Mouse (Mus musculus): ENCODE data around the gene Smarcal1. TPM values are rescaled to one million over a fixed set of nuclear protein-coding genes. Genes with fewer than 3 reads are reported as not detected.

The Smarcal1 gene
- polyA plus RNA-seq, 1 experiment = 19.1 TPM

DNA sequence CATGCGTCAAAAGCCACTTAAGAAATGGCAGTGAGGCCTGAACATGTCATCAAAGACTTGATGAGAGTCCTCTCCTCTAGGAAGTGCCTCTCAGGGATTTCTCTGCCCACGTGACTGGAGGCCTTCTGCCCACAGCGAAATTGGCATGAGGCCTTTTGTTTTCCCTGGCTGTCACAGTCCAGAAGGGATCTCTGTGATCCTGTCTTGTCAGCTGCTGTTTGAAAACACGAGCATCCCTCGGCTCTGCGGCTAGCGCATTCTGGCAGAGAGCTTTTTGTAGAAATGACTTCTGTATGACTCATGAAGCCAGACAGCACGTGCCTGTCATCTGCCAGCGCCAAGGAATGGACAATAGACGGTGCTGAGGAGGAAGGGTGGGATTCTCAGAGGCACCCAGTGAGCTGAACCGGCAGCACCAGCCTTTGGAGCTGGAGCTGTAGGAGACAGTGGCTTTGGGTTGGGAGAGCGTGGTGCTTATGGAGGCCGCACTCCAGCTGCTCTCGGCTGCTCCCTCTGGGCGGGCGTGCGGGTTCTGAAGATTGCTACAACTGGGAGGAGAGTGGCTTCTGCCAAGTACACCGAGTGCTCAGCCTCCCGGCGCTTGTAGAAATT is 10.4 kb downstream of the Smarcal1 start:
- Histone ChIP-seq H3K27me3 (ENCODE audit: control insufficient read depth, insufficient read depth, insufficient read length) (no peaks in the 10 kb centered on the region), H3K79me2 (ENCODE audit: control insufficient read depth, insufficient read depth) (no peaks in the 10 kb centered on the region), H3K4me3 (no peak overlapping the region), H3K36me3 (ENCODE audit: control insufficient read depth, insufficient read depth) (peaks cover 9% of the 10 kb centered on the region), H3ac (ENCODE audit: control insufficient read depth, insufficient read length) (no peak overlapping the region), H3K4me2 (ENCODE audit: low read depth) (peak overlapping the region; percentile 69)
- no peak for TF ChIP-seq POLR2A (IDR thresholded peaks at IDR 0.05; ENCODE audit: insufficient read length, low read depth)
- TF ChIP-seq USF1 (IDR thresholded peaks at IDR 0.05; ENCODE audit: low read depth) = peak; percentile 96
- no peak for TF ChIP-seq REST (IDR thresholded peaks at IDR 0.05; ENCODE audit: insufficient read depth, insufficient read length)
- TF ChIP-seq MYOG (IDR thresholded peaks at IDR 0.05; ENCODE audit: control insufficient read depth in 1 of 3, insufficient read depth in 1 of 3, insufficient read length in 2 of 3, low read depth in 2 of 3) = peak in 2 of 3 experiments; percentile 73 to 79
- TF ChIP-seq MYOD1 (IDR thresholded peaks at IDR 0.05; ENCODE audit: control insufficient read depth in 1 of 3, insufficient read length in 2 of 3, low read depth in 2 of 3) = peak; percentile 75 to 79 (median 76)
- peak; percentile 3 for TF ChIP-seq TCF3 (IDR thresholded peaks at IDR 0.05; ENCODE audit: insufficient read length, low read depth)
- TF ChIP-seq MAX (IDR thresholded peaks at IDR 0.05; ENCODE audit: low read depth) = peak; percentile 36
- TF ChIP-seq TCF12 (IDR thresholded peaks at IDR 0.05; ENCODE audit: insufficient read depth, poor library complexity, severe bottlenecking) = peak; percentile 57
- no peak for TF ChIP-seq E2F4 (IDR thresholded peaks at IDR 0.05; ENCODE audit: insufficient read depth)

DNA sequence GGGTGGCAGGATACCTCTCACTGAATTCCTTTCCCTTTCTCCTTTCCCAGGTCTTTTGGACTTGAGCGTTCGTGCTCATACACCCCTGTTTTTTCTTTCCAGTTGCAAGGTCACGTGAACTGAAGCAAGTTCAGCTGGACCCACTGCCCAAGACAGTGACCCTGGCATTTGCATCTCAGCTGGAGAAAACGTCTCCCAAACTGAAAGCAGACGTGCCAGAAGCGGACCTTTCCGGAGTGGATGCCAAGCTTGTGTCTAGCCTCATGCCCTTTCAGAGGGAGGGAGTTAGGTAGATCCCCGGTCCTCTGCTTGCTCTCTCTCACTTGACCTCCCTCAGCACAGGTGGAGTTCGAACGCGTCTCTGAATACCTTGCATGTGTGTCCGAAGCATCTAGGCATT is 12.6 kb downstream of the Smarcal1 start:
- H3K79me2 ChIP-seq (ENCODE audit: control insufficient read depth, insufficient read depth) = no peaks in the 10 kb centered on the region
- no peak overlapping the region for H3ac ChIP-seq (ENCODE audit: control insufficient read depth, insufficient read length)
- H3K27me3 ChIP-seq (ENCODE audit: control insufficient read depth, insufficient read depth, insufficient read length) = no peaks in the 10 kb centered on the region
- H3K4me2 ChIP-seq (ENCODE audit: low read depth) = no peak overlapping the region
- H3K36me3 ChIP-seq (ENCODE audit: control insufficient read depth, insufficient read depth) = peaks cover 9% of the 10 kb centered on the region
- H3K4me3 ChIP-seq = no peak overlapping the region
- TF ChIP-seq CEBPB (IDR thresholded peaks at IDR 0.05; ENCODE audit: insufficient read depth, poor library complexity, severe bottlenecking) (no peak), SRF (IDR thresholded peaks at IDR 0.05; ENCODE audit: control insufficient read depth, insufficient read length, low read depth) (no peak), POLR2A (IDR thresholded peaks at IDR 0.05; ENCODE audit: insufficient read length, low read depth) (no peak), TCF3 (IDR thresholded peaks at IDR 0.05; ENCODE audit: insufficient read length, low read depth) (no peak), MAX (IDR thresholded peaks at IDR 0.05; ENCODE audit: low read depth) (no peak), TCF12 (IDR thresholded peaks at IDR 0.05; ENCODE audit: insufficient read depth, poor library complexity, severe bottlenecking) (no peak), MYOD1 (IDR thresholded peaks at IDR 0.05; ENCODE audit: control insufficient read depth in 1 of 3, insufficient read length in 2 of 3, low read depth in 2 of 3) (no peak), E2F4 (IDR thresholded peaks at IDR 0.05; ENCODE audit: insufficient read depth) (no peak), POLR2AphosphoS2 (IDR thresholded peaks at IDR 0.05; ENCODE audit: insufficient read length, low read depth) (no peak), USF1 (IDR thresholded peaks at IDR 0.05; ENCODE audit: low read depth) (no peak), MYOG (IDR thresholded peaks at IDR 0.05; ENCODE audit: control insufficient read depth in 1 of 3, insufficient read depth in 1 of 3, insufficient read length in 2 of 3, low read depth in 2 of 3) (no peak)

DNA sequence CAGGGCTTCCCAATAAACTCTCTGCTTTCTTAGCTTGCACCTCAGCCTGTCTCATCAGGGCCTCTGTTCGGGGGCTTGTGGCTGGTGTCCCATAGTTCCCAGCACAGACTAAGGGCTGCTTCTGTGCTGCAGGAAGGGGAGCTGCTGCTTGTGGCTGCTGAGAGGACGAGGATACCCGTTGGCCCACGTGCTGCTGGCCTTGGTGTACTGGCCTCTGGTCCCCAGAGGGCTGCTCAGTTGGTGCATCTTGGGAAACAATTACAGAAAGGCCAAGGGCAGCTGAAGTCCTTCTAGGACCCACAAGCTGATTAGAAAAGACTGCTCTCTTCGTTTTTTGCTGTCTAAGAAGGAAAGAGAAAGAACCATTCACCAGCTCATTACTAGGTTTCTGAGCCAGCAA is 13.2 kb downstream of the Smarcal1 start:
- Histone ChIP-seq H3ac (ENCODE audit: control insufficient read depth, insufficient read length) (no peak overlapping the region), H3K36me3 (ENCODE audit: control insufficient read depth, insufficient read depth) (peaks cover 5% of the 10 kb centered on the region), H3K4me3 (no peak overlapping the region), H3K4me2 (ENCODE audit: low read depth) (no peak overlapping the region), H3K27me3 (ENCODE audit: control insufficient read depth, insufficient read depth, insufficient read length) (no peaks in the 10 kb centered on the region), H3K79me2 (ENCODE audit: control insufficient read depth, insufficient read depth) (no peaks in the 10 kb centered on the region)
- TF ChIP-seq MYOG (IDR thresholded peaks at IDR 0.05; ENCODE audit: control insufficient read depth in 1 of 3, insufficient read depth in 1 of 3, insufficient read length in 2 of 3, low read depth in 2 of 3) = no peak

DNA sequence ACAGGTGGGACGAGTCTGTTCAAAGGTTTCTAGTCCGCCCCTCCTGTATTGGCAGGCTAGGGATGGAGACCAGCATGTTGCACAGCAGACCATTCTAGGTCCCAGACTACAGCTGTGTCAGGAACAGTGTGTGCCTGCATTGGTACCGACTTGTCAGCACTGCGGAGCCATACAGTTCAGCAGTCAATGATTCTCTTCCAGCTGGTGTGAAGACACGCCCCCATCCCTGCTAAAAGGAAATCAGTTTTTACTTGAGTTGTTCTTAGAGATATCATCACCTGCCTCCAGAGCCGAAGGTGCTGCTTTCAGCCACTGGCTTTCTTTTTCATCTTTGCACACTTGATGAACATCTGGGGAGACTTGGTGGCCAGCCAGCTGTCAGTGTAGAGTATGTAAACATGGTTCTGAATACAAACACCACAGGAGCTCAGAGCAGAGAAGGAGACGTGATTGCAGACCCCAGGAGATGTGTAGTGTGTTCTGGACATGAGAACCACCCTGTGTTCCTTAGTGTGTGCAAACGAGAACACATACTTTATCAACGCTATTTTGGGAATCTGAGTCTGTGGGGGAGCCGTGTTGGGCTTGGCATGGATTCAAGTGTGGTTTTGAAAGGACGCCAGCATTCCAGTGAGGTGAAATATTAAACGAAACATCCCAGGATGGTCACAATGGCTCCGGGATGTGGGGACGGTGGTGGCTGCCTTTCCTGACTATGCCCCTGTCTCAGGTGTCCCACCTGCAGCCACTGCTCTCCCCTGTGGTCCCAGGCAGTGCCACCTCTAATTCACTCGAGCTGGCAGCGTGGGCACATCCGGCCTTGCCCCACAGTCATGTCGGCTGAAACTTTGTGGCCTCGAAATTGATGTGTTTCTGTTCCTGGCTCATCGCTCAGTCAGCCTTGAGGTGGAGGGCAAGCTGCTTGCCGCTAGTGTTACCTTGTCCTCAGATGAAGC is 16.4 kb downstream of the Smarcal1 start:
- Histone ChIP-seq H3K27me3 (ENCODE audit: control insufficient read depth, insufficient read depth, insufficient read length) (no peaks in the 10 kb centered on the region), H3K4me2 (ENCODE audit: low read depth) (peak overlapping the region; percentile 36), H3ac (ENCODE audit: control insufficient read depth, insufficient read length) (no peak overlapping the region), H3K4me3 (no peak overlapping the region), H3K36me3 (ENCODE audit: control insufficient read depth, insufficient read depth) (peaks cover 8% of the 10 kb centered on the region), H3K79me2 (ENCODE audit: control insufficient read depth, insufficient read depth) (no peaks in the 10 kb centered on the region)
- no peak for TF ChIP-seq MYOG (IDR thresholded peaks at IDR 0.05; ENCODE audit: control insufficient read depth in 1 of 3, insufficient read depth in 1 of 3, insufficient read length in 2 of 3, low read depth in 2 of 3)
- TF ChIP-seq REST (IDR thresholded peaks at IDR 0.05; ENCODE audit: insufficient read depth, insufficient read length) = no peak
- TF ChIP-seq MYOD1 (IDR thresholded peaks at IDR 0.05; ENCODE audit: control insufficient read depth in 1 of 3, insufficient read length in 2 of 3, low read depth in 2 of 3) = no peak
- TF ChIP-seq TCF3 (IDR thresholded peaks at IDR 0.05; ENCODE audit: insufficient read length, low read depth) = no peak
- TF ChIP-seq CEBPB (IDR thresholded peaks at IDR 0.05; ENCODE audit: insufficient read depth, poor library complexity, severe bottlenecking) = no peak
- no peak for TF ChIP-seq POLR2A (IDR thresholded peaks at IDR 0.05; ENCODE audit: insufficient read length, low read depth)
- TF ChIP-seq SRF (IDR thresholded peaks at IDR 0.05; ENCODE audit: control insufficient read depth, insufficient read length, low read depth) = no peak

DNA sequence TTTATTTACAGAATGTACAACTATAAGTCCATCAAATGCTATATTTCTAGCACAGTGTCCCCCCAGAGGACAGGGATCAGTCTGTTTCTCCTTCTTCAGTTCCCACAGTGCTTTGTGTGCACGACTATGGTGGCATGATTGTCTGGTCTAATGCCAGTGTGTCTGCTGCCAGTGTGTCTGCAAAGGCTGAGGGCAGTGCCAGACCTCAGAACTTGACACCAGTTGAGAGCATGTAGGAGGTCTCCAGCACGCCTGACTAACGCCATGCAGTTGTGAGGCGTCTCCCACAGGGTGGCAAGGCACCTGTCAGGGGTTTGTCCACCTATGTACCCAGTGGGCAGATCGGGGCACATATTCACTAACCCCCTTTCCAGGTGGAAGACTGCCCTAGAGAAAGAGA is 17.7 kb downstream of the Smarcal1 start:
- Histone ChIP-seq H3ac (ENCODE audit: control insufficient read depth, insufficient read length) (no peak overlapping the region), H3K4me2 (ENCODE audit: low read depth) (peak overlapping the region; percentile 36), H3K36me3 (ENCODE audit: control insufficient read depth, insufficient read depth) (peaks cover 8% of the 10 kb centered on the region), H3K79me2 (ENCODE audit: control insufficient read depth, insufficient read depth) (no peaks in the 10 kb centered on the region), H3K4me3 (no peak overlapping the region), H3K27me3 (ENCODE audit: control insufficient read depth, insufficient read depth, insufficient read length) (no peaks in the 10 kb centered on the region)
- TF ChIP-seq POLR2A (IDR thresholded peaks at IDR 0.05; ENCODE audit: insufficient read length, low read depth) (no peak), MYOD1 (IDR thresholded peaks at IDR 0.05; ENCODE audit: control insufficient read depth in 1 of 3, insufficient read length in 2 of 3, low read depth in 2 of 3) (peak in 1 of 3 experiments; percentile 45), CEBPB (IDR thresholded peaks at IDR 0.05; ENCODE audit: insufficient read depth, poor library complexity, severe bottlenecking) (no peak), TCF12 (IDR thresholded peaks at IDR 0.05; ENCODE audit: insufficient read depth, poor library complexity, severe bottlenecking) (peak; percentile 11), MAX (IDR thresholded peaks at IDR 0.05; ENCODE audit: low read depth) (no peak), POLR2AphosphoS2 (IDR thresholded peaks at IDR 0.05; ENCODE audit: insufficient read length, low read depth) (no peak), REST (IDR thresholded peaks at IDR 0.05; ENCODE audit: insufficient read depth, insufficient read length) (no peak), E2F4 (IDR thresholded peaks at IDR 0.05; ENCODE audit: insufficient read depth) (no peak), USF1 (IDR thresholded peaks at IDR 0.05; ENCODE audit: low read depth) (no peak), TCF3 (IDR thresholded peaks at IDR 0.05; ENCODE audit: insufficient read length, low read depth) (no peak), MYOG (IDR thresholded peaks at IDR 0.05; ENCODE audit: control insufficient read depth in 1 of 3, insufficient read depth in 1 of 3, insufficient read length in 2 of 3, low read depth in 2 of 3) (peak in 1 of 3 experiments; percentile 71), SRF (IDR thresholded peaks at IDR 0.05; ENCODE audit: control insufficient read depth, insufficient read length, low read depth) (no peak)
